Mouse (Mus musculus): Measurements from ENCODE around the gene Man1a2.

Gene Man1a2

GRCm38 (mm10) chr3:100684234-100684975 lies 898 bp downstream of the Man1a2 start:
- no peak for DNase-seq (ENCODE audit: low spot score)

GRCm38 (mm10) chr3:100682841-100683240 lies 2.5 kb downstream of the Man1a2 start:
- no peak for DNase-seq (ENCODE audit: low spot score)

- no peak for DNase-seq (ENCODE audit: low spot score)
Observed at GRCm38 (mm10) chr3:100682281-100682680, 3.0 kb downstream of the Man1a2 start.

- peak; percentile 8 for DNase-seq (ENCODE audit: low spot score)
Observed at GRCm38 (mm10) chr3:100681448-100682092, 3.7 kb downstream of the Man1a2 start.

GRCm38 (mm10) chr3:100680226-100680625 lies 5.1 kb downstream of the Man1a2 start:
- DNase-seq (ENCODE audit: low spot score): no peak

GRCm38 (mm10) chr3:100678951-100679570 lies 6.2 kb downstream of the Man1a2 start:
- DNase-seq (ENCODE audit: low spot score): no peak

- DNase-seq (ENCODE audit: low spot score): no peak
Observed at GRCm38 (mm10) chr3:100675146-100675545, 10.2 kb downstream of the Man1a2 start.

- DNase-seq (ENCODE audit: low spot score): no peak
Observed at GRCm38 (mm10) chr3:100670412-100670811, 14.9 kb downstream of the Man1a2 start.

GRCm38 (mm10) chr3:100653291-100653690 lies 32.0 kb downstream of the Man1a2 start:
- no peak for DNase-seq (ENCODE audit: low spot score)

- DNase-seq (ENCODE audit: low spot score): no peak
Observed at GRCm38 (mm10) chr3:100641581-100641980, 43.7 kb downstream of the Man1a2 start.

GRCm38 (mm10) chr3:100636255-100636654 lies 49.0 kb downstream of the Man1a2 start:
- DNase-seq (ENCODE audit: low spot score): no peak

- DNase-seq (ENCODE audit: low spot score): no peak
Observed at GRCm38 (mm10) chr3:100634821-100635220, 50.5 kb downstream of the Man1a2 start.

GRCm38 (mm10) chr3:100618511-100618910 lies 66.8 kb downstream of the Man1a2 start:
- peak; percentile 10 for DNase-seq (ENCODE audit: low spot score)

- no peak for DNase-seq (ENCODE audit: low spot score)
Observed at GRCm38 (mm10) chr3:100610916-100611315, 74.4 kb downstream of the Man1a2 start.

GRCm38 (mm10) chr3:100604539-100604938 lies 80.8 kb downstream of the Man1a2 start:
- DNase-seq (ENCODE audit: low spot score): no peak

GRCm38 (mm10) chr3:100599265-100599820 lies 86.0 kb downstream of the Man1a2 start:
- DNase-seq (ENCODE audit: low spot score): no peak

GRCm38 (mm10) chr3:100591053-100591452 lies 94.2 kb downstream of the Man1a2 start:
- DNase-seq (ENCODE audit: low spot score): no peak

- DNase-seq (ENCODE audit: low spot score): no peak
Observed at GRCm38 (mm10) chr3:100582721-100583355, 102.5 kb downstream of the Man1a2 start.

- DNase-seq (ENCODE audit: low spot score): no peak
Observed at GRCm38 (mm10) chr3:100572571-100573183, 112.6 kb downstream of the Man1a2 start.

- DNase-seq (ENCODE audit: low spot score): peak; percentile 28
Observed at GRCm38 (mm10) chr3:100568443-100569390, 116.6 kb downstream of the Man1a2 start.

GRCm38 (mm10) chr3:100563565-100563964 lies 121.7 kb downstream of the Man1a2 start:
- no peak for DNase-seq (ENCODE audit: low spot score)
